Mouse (Mus musculus) liver, embryonic 16.5 days (tissue): Measurements from ENCODE around the gene Atp6v0a1. TPM values are rescaled to one million over a fixed set of nuclear protein-coding genes. Genes with fewer than 3 reads are reported as not detected.

ENCODE experiments used
- ATAC-seq: fragments of 200-750 bp; cut with Nextera tagmentation; 2 replicates; pipeline ENCODE4 v1.8.0; 2017; ENCODE audit warnings: low read depth, mild to moderate bottlenecking, moderate number of reproducible peaks, moderate library complexity
- H3K27ac ChIP-seq: fragments of 300-500 bp; sonication (generic); 2 replicates; pipeline ENCODE4 v1.5.1; 2014; ENCODE audit warnings: mild to moderate bottlenecking, low read length
- H3K27me3 ChIP-seq: fragments of 300-500 bp; sonication (generic); 2 replicates; pipeline ENCODE4 v1.6.1; 2014; ENCODE audit warnings: low read depth, low read length, mixed read lengths; ENCODE audit not compliant: control insufficient read depth, insufficient read depth
- H3K36me3 ChIP-seq: fragments of 300-500 bp; sonication (generic); 2 replicates; pipeline ENCODE4 v1.6.1; 2014; ENCODE audit warnings: mild to moderate bottlenecking; ENCODE audit not compliant: control insufficient read depth, insufficient read depth
- H3K4me1 ChIP-seq: fragments of 300-500 bp; sonication (generic); 2 replicates; pipeline ENCODE4 v1.6.1; 2014; ENCODE audit warnings: low read depth, low read length, mixed read lengths; ENCODE audit not compliant: control insufficient read depth
- H3K4me2 ChIP-seq: fragments of 300-500 bp; sonication (generic); 2 replicates; pipeline ENCODE4 v1.6.1; 2014; ENCODE audit warnings: low read depth, low read length, mixed read lengths
- H3K4me3 ChIP-seq: fragments of 300-500 bp; sonication (generic); 2 replicates; pipeline ENCODE4 v1.5.1; 2014; ENCODE audit warnings: low read depth, mild to moderate bottlenecking, low read length
- H3K9ac ChIP-seq: fragments of 300-500 bp; sonication (generic); 2 replicates; pipeline ENCODE4 v1.6.1; 2014; ENCODE audit warnings: low read depth, low read length
- H3K9me3 ChIP-seq: fragments of 300-500 bp; sonication (generic); replicated peaks from 2 replicates; pipeline ENCODE4 v1.6.1; 2016; ENCODE audit warnings: low read length; ENCODE audit not compliant: control insufficient read depth
- WGBS: fragments of 180-500 bp; shearing (Covaris S2); extraction: QIAGEN DNeasy Blood & Tissue Kit; methylation state at CpG from one replicate; pipeline ENCODE4 v1.1.7; 2014; ENCODE audit not compliant: insufficient replicate concordance; 5-methylcytosine and 5-hydroxymethylcytosine counted together
- polyA plus RNA-seq: library from polyadenylated mRNA; unstranded; fragments of >200 nt; fragmentation: Nextera tagmentation; extraction: Ambion mirVana; gene quantifications from 2 replicates; pipeline ENCODE4 v1.2.1, GENCODE M21; 2015

Atp6v0a1 gene
- polyA plus RNA-seq, 1 experiment from 2014 or later = 47.5 TPM

GRCm38 (mm10) chr11:101079746-101080145 is 70.5 kb downstream of the Atp6v0a1 start:
- H3K9me3 ChIP-seq = no peaks in the 10 kb centered on the region
- H3K4me2 ChIP-seq = 0 out of 2 replicates have a peak overlapping the region, but pooled peaks have one; percentile 2
- no peak for ATAC-seq
- 6% methylated on average over 27 of the region's 27 CpGs for WGBS
- no peak overlapping the region for H3K9ac ChIP-seq
- H3K27me3 ChIP-seq = peaks cover 43% of the 10 kb centered on the region
- H3K4me1 ChIP-seq = peaks cover 27% of the 10 kb centered on the region
- 0 out of 2 replicates have a peak overlapping the region, but pooled peaks have one; percentile 3 for H3K4me3 ChIP-seq
- H3K36me3 ChIP-seq = no peaks in the 10 kb centered on the region
- H3K27ac ChIP-seq = no peak overlapping the region

GRCm38 (mm10) chr11:101080421-101080820 is 71.2 kb downstream of the Atp6v0a1 start:
- H3K27me3 ChIP-seq = peaks cover 43% of the 10 kb centered on the region

GRCm38 (mm10) chr11:101081659-101082058 is 72.4 kb downstream of the Atp6v0a1 start:
- no peaks in the 10 kb centered on the region for H3K9me3 ChIP-seq
- no peaks in the 10 kb centered on the region for H3K36me3 ChIP-seq
- 6% methylated on average over 10 of the region's 10 CpGs for WGBS
- H3K27me3 ChIP-seq = peaks cover 43% of the 10 kb centered on the region
- peak overlapping the region; percentile 80 for H3K4me3 ChIP-seq
- no peak for ATAC-seq
- peaks cover 39% of the 10 kb centered on the region for H3K4me1 ChIP-seq
- H3K9ac ChIP-seq = peak overlapping the region; percentile 61
- peak overlapping the region; percentile 96 for H3K4me2 ChIP-seq
- H3K27ac ChIP-seq = peak overlapping the region; percentile 79

More at GRCm38 (mm10) chr11:101080421-101080820, 71.2 kb downstream of the Atp6v0a1 start:
- peaks cover 27% of the 10 kb centered on the region for H3K4me1 ChIP-seq
- H3K4me2 ChIP-seq = no peak overlapping the region
- no peak overlapping the region for H3K27ac ChIP-seq
- WGBS = 64% methylated on average over 5 of the region's 5 CpGs
- no peak overlapping the region for H3K9ac ChIP-seq
- no peak for ATAC-seq
- no peaks in the 10 kb centered on the region for H3K36me3 ChIP-seq
- no peak overlapping the region for H3K4me3 ChIP-seq
- H3K9me3 ChIP-seq = no peaks in the 10 kb centered on the region

GRCm38 (mm10) chr11:101082208-101083082 is 73.2 kb downstream of the Atp6v0a1 start, which contains the start of gene Coasy:
Gene Coasy (plus strand): TSS chr11:101082565.
- H3K27ac ChIP-seq = peak within 1 kb of the TSS; percentile 89
- H3K9ac ChIP-seq = peak within 1 kb of the TSS; percentile 89
- peak within 1 kb of the TSS; percentile 80 for H3K4me3 ChIP-seq
- no peaks in the 10 kb centered on the region for H3K9me3 ChIP-seq
- peaks cover 41% of the 10 kb centered on the region for H3K4me1 ChIP-seq
- under 1% methylated on average over 51 of the region's 51 CpGs for WGBS
- H3K27me3 ChIP-seq = peaks cover 43% of the 10 kb centered on the region
- H3K36me3 ChIP-seq = no peaks in the 10 kb centered on the region
- peak within 1 kb of the TSS; percentile 96 for H3K4me2 ChIP-seq
- peak; percentile 85 for ATAC-seq

- Histone ChIP-seq H3K4me2 (peak overlapping the region; percentile 96), H3K9me3 (no peaks in the 10 kb centered on the region), H3K4me3 (peak overlapping the region; percentile 80), H3K27ac (peak overlapping the region; percentile 89), H3K9ac (peak overlapping the region; percentile 89), H3K4me1 (peaks cover 48% of the 10 kb centered on the region), H3K27me3 (peaks cover 36% of the 10 kb centered on the region), H3K36me3 (no peaks in the 10 kb centered on the region)
- no peak; the same call in 1 of the 2 replicates for ATAC-seq
- 27% methylated on average over 19 of the region's 19 CpGs for WGBS
These were observed 73.9 kb downstream of the Atp6v0a1 start for GRCm38 (mm10) chr11:101083083-101083697.

- Histone ChIP-seq H3K4me3 (no peak overlapping the region), H3K4me2 (no peak overlapping the region), H3K27ac (no peak overlapping the region), H3K9ac (no peak overlapping the region), H3K9me3 (no peaks in the 10 kb centered on the region), H3K4me1 (peaks cover 50% of the 10 kb centered on the region), H3K27me3 (peaks cover 25% of the 10 kb centered on the region), H3K36me3 (peaks cover 3% of the 10 kb centered on the region)
- ATAC-seq = no peak
- 83% methylated on average over 14 of the region's 14 CpGs for WGBS
These were observed 75.0 kb downstream of the Atp6v0a1 start for GRCm38 (mm10) chr11:101084246-101084645.

- no peak overlapping the region for H3K4me2 ChIP-seq
- no peak overlapping the region for H3K9ac ChIP-seq
- peaks cover 8% of the 10 kb centered on the region for H3K36me3 ChIP-seq
- no peak for ATAC-seq
- peaks cover 20% of the 10 kb centered on the region for H3K27me3 ChIP-seq
- H3K9me3 ChIP-seq = no peaks in the 10 kb centered on the region
- H3K4me1 ChIP-seq = peaks cover 50% of the 10 kb centered on the region
- H3K27ac ChIP-seq = no peak overlapping the region
- H3K4me3 ChIP-seq = no peak overlapping the region
- 89% methylated on average over 12 of the region's 12 CpGs for WGBS
These were observed 75.6 kb downstream of the Atp6v0a1 start for GRCm38 (mm10) chr11:101084811-101085210.

GRCm38 (mm10) chr11:101085617-101086322 is 76.5 kb downstream of the Atp6v0a1 start:
- Histone ChIP-seq H3K4me3 (no peak overlapping the region), H3K4me2 (no peak overlapping the region; the same call in 1 of the 2 replicates), H3K36me3 (peaks cover 16% of the 10 kb centered on the region), H3K27ac (no peak overlapping the region; the same call in 1 of the 2 replicates), H3K4me1 (peaks cover 50% of the 10 kb centered on the region), H3K27me3 (peaks cover 10% of the 10 kb centered on the region), H3K9me3 (no peaks in the 10 kb centered on the region), H3K9ac (no peak overlapping the region)
- no peak for ATAC-seq
- WGBS = 87% methylated on average over 18 of the region's 18 CpGs
